Mouse (Mus musculus) heart, embryonic 14.5 days (tissue): ENCODE measurements around the gene Mphosph9. TPM values are rescaled to one million over a fixed set of nuclear protein-coding genes. Genes with fewer than 3 reads are reported as not detected.
"Not testable (repeated sequence)": the region's sequence is repeated elsewhere in the genome, so short reads cannot be mapped to it uniquely, and the experiment has no call there.

Experiments
- ATAC-seq: fragments of 200-750 bp; cut with Nextera tagmentation; 2 replicates; pipeline ENCODE4 v1.8.0; 2017; ENCODE audit warnings: low read depth, moderate TSS enrichment; ENCODE audit not compliant: insufficient number of reproducible peaks, insufficient read depth, low FRiP score
- H3K27ac ChIP-seq, 2 experiments: fragments of 200-500 bp in 1 of 2; fragments of 300-500 bp in 1 of 2; sonication (generic) in 1 of 2; replicated peaks in 1 of 2; 2 replicates each; pipeline ENCODE4 v1.5.1; 2012 to 2014; ENCODE audit warnings: low read depth in 2 of 2, low read length in 2 of 2, control low read depth in 1 of 2, mild to moderate bottlenecking in 1 of 2, mixed read lengths in 1 of 2; ENCODE audit not compliant: control insufficient read depth in 1 of 2, insufficient read depth in 1 of 2
- H3K27me3 ChIP-seq: fragments of 300-500 bp; sonication (generic); 2 replicates; pipeline ENCODE4 v1.6.1; 2014; ENCODE audit warnings: mild to moderate bottlenecking, low read length, control low read depth; ENCODE audit not compliant: control insufficient read depth, insufficient read depth
- H3K36me3 ChIP-seq: fragments of 300-500 bp; sonication (generic); 2 replicates; pipeline ENCODE4 v1.6.1; 2014; ENCODE audit warnings: mild to moderate bottlenecking, control low read depth, low read length, mixed read lengths; ENCODE audit not compliant: control insufficient read depth, insufficient read depth
- H3K4me1 ChIP-seq, 2 experiments: fragments of 200-500 bp in 1 of 2; fragments of 300-500 bp in 1 of 2; sonication (generic) in 1 of 2; 2 replicates each; pipeline ENCODE4 v1.6.1; 2012 to 2014; ENCODE audit warnings: low read length in 2 of 2, control low read depth in 1 of 2, mixed read lengths in 1 of 2; ENCODE audit not compliant: control insufficient read depth in 2 of 2, insufficient read depth in 2 of 2
- H3K4me2 ChIP-seq: fragments of 300-500 bp; sonication (generic); 2 replicates; pipeline ENCODE4 v1.6.1; 2014; ENCODE audit warnings: mild to moderate bottlenecking, low read length
- H3K4me3 ChIP-seq, 2 experiments: fragments of 200-500 bp in 1 of 2; fragments of 300-500 bp in 1 of 2; sonication (generic) in 1 of 2; 2 replicates each; pipeline ENCODE4 v1.5.1; 2012 to 2014; ENCODE audit warnings: low read length in 2 of 2, mild to moderate bottlenecking in 2 of 2, control low read depth in 1 of 2, low read depth in 1 of 2, moderate library complexity in 1 of 2; ENCODE audit not compliant: control insufficient read depth in 1 of 2, insufficient read depth in 1 of 2
- H3K9ac ChIP-seq: fragments of 300-500 bp; sonication (generic); 2 replicates; pipeline ENCODE4 v1.6.1; 2014; ENCODE audit warnings: mild to moderate bottlenecking, low read length
- H3K9me3 ChIP-seq: fragments of 300-500 bp; sonication (generic); 2 replicates; pipeline ENCODE4 v1.6.1; 2016; ENCODE audit warnings: low read length, control low read depth; ENCODE audit not compliant: control insufficient read depth
- WGBS: fragments of 180-500 bp; shearing (Covaris S2); extraction: QIAGEN DNeasy Blood & Tissue Kit; methylation state at CpG from one replicate; pipeline ENCODE4 v1.1.7; 2014; 5-methylcytosine and 5-hydroxymethylcytosine counted together
- polyA plus RNA-seq: library from polyadenylated mRNA; unstranded; fragments of >200 nt; fragmentation: Nextera tagmentation; extraction: Ambion mirVana; gene quantifications from 2 replicates; pipeline ENCODE4 v1.2.1, GENCODE M21; 2014

Mphosph9 gene
- polyA plus RNA-seq, 1 experiment from 2014 or later: 14.4 TPM

- 92% methylated on average over 9 of the region's 9 CpGs for WGBS
- Histone ChIP-seq H3K27me3 (no peaks in the 10 kb centered on the region), H3K9ac (no peak overlapping the region), H3K9me3 (peaks cover 6% of the 10 kb centered on the region; the same call in 1 of the 2 replicates), H3K4me1 (peaks cover 3 to 4% of the 10 kb centered on the region in 2 experiments; a peak in 2 of 4 replicates), H3K4me2 (no peak overlapping the region), H3K36me3 (peaks cover 83% of the 10 kb centered on the region), H3K4me3 (no peak overlapping the region), H3K27ac (no peak overlapping the region)
- ATAC-seq: no peak
These were observed 12.3 kb downstream of the Mphosph9 start for GRCm38 (mm10) chr5:124315498-124315897.

GRCm38 (mm10) chr5:124310091-124310490, 17.7 kb downstream of the Mphosph9 start:
- WGBS: 93% methylated on average over 11 of the region's 11 CpGs
- H3K4me3 ChIP-seq: no peak overlapping the region
- peaks cover 6% of the 10 kb centered on the region; the same call in 1 of the 2 replicates for H3K9me3 ChIP-seq
- H3K27me3 ChIP-seq: no peaks in the 10 kb centered on the region
- no peak overlapping the region for H3K9ac ChIP-seq
- no peak overlapping the region for H3K4me2 ChIP-seq
- no peak for ATAC-seq
- H3K4me1 ChIP-seq: 0 out of 4 replicates have a peak, but pooled peaks cover 0 to 3% of the 10 kb centered on the region in 2 experiments
- H3K36me3 ChIP-seq: peaks cover 77% of the 10 kb centered on the region
- H3K27ac ChIP-seq: no peak overlapping the region

- WGBS: 60% methylated on average over 10 of the region's 10 CpGs
These were observed 18.6 kb downstream of the Mphosph9 start for GRCm38 (mm10) chr5:124309155-124309554.

GRCm38 (mm10) chr5:124302853-124303252, 24.9 kb downstream of the Mphosph9 start:
- H3K9me3 ChIP-seq, H3K4me3 ChIP-seq, H3K4me2 ChIP-seq, H3K27me3 ChIP-seq, H3K9ac ChIP-seq, ATAC-seq, H3K27ac ChIP-seq: not testable (repeated sequence)
- 94% methylated on average over 6 of the region's 6 CpGs for WGBS
- Histone ChIP-seq H3K4me1 (peaks cover 2 to 10% of the 10 kb centered on the region in 2 experiments; a peak in 2 of 4 replicates), H3K36me3 (peaks cover 71% of the 10 kb centered on the region)

More at GRCm38 (mm10) chr5:124309155-124309554, 18.6 kb downstream of the Mphosph9 start:
- no peak overlapping the region for H3K4me3 ChIP-seq
- H3K4me1 ChIP-seq: 0 out of 4 replicates have a peak, but pooled peaks cover 0 to 3% of the 10 kb centered on the region in 2 experiments
- H3K4me2 ChIP-seq: no peak overlapping the region
- H3K27ac ChIP-seq: 0 out of 4 replicates have a peak overlapping the region, but pooled peaks of 1 of the 2 experiments have one; percentile 9
- peaks cover 74% of the 10 kb centered on the region for H3K36me3 ChIP-seq
- ATAC-seq: no peak
- H3K9me3 ChIP-seq: peaks cover 6% of the 10 kb centered on the region; the same call in 1 of the 2 replicates
- H3K27me3 ChIP-seq: no peaks in the 10 kb centered on the region
- H3K9ac ChIP-seq: no peak overlapping the region

GRCm38 (mm10) chr5:124300132-124300531, 27.6 kb downstream of the Mphosph9 start:
- ATAC-seq: peak; percentile 50; the same call in 1 of the 2 replicates
- Histone ChIP-seq H3K9me3 (no peaks in the 10 kb centered on the region), H3K4me3 (no peak overlapping the region), H3K36me3 (peaks cover 66% of the 10 kb centered on the region), H3K27ac (peak overlapping the region in 1 of 2 experiments; percentile 28; a peak in 1 of 4 replicates), H3K4me1 (peaks cover 2 to 10% of the 10 kb centered on the region in 2 experiments; a peak in 2 of 4 replicates), H3K4me2 (no peak overlapping the region), H3K27me3 (no peaks in the 10 kb centered on the region), H3K9ac (no peak overlapping the region)
- WGBS: 23% methylated on average over 4 of the region's 4 CpGs

- H3K4me3 ChIP-seq, H3K27ac ChIP-seq, ATAC-seq, H3K4me2 ChIP-seq, H3K27me3 ChIP-seq, H3K9ac ChIP-seq, H3K9me3 ChIP-seq: not testable (repeated sequence)
- Histone ChIP-seq H3K4me1 (peaks cover 2 to 10% of the 10 kb centered on the region in 2 experiments; a peak in 2 of 4 replicates), H3K36me3 (peaks cover 66% of the 10 kb centered on the region)
- 54% methylated on average over 3 of the region's 4 CpGs for WGBS
These were observed 28.5 kb downstream of the Mphosph9 start for GRCm38 (mm10) chr5:124299307-124299706.

- no peak for ATAC-seq
- H3K27me3 ChIP-seq: no peaks in the 10 kb centered on the region
- no peak overlapping the region for H3K27ac ChIP-seq
- no peaks in the 10 kb centered on the region for H3K9me3 ChIP-seq
- no peak overlapping the region for H3K4me2 ChIP-seq
- H3K36me3 ChIP-seq: peaks cover 72% of the 10 kb centered on the region
- no peak overlapping the region for H3K4me3 ChIP-seq
- peaks cover 2 to 10% of the 10 kb centered on the region in 2 experiments; a peak in 2 of 4 replicates for H3K4me1 ChIP-seq
- no peak overlapping the region for H3K9ac ChIP-seq
- WGBS: 85% methylated on average over 4 of the region's 4 CpGs
These were observed 31.3 kb downstream of the Mphosph9 start for GRCm38 (mm10) chr5:124296475-124296874.

GRCm38 (mm10) chr5:124293967-124294366, 33.8 kb downstream of the Mphosph9 start:
- no peak overlapping the region for H3K4me3 ChIP-seq
- H3K36me3 ChIP-seq: peaks cover 85% of the 10 kb centered on the region
- no peak overlapping the region for H3K9ac ChIP-seq
- H3K27me3 ChIP-seq: no peaks in the 10 kb centered on the region
- H3K9me3 ChIP-seq: no peaks in the 10 kb centered on the region
- 59% methylated on average over 5 of the region's 5 CpGs for WGBS
- H3K4me2 ChIP-seq: no peak overlapping the region
- peak overlapping the region; percentile 55 to 64; a peak in 3 of 4 replicates for H3K27ac ChIP-seq
- ATAC-seq: no peak
- no peaks in the 10 kb centered on the region for H3K4me1 ChIP-seq
